Mouse (Mus musculus): Measurements from ENCODE around the gene Ebf3. TPM values are rescaled to one million over a fixed set of nuclear protein-coding genes. Genes with fewer than 3 reads are reported as not detected.
A peak's percentile ranks its signal among the peaks of the same experiment; 100 is the strongest.

Gene Ebf3
- total RNA-seq, 2 experiments from 2014 or later = 4.2 to 4.8 TPM

DNA sequence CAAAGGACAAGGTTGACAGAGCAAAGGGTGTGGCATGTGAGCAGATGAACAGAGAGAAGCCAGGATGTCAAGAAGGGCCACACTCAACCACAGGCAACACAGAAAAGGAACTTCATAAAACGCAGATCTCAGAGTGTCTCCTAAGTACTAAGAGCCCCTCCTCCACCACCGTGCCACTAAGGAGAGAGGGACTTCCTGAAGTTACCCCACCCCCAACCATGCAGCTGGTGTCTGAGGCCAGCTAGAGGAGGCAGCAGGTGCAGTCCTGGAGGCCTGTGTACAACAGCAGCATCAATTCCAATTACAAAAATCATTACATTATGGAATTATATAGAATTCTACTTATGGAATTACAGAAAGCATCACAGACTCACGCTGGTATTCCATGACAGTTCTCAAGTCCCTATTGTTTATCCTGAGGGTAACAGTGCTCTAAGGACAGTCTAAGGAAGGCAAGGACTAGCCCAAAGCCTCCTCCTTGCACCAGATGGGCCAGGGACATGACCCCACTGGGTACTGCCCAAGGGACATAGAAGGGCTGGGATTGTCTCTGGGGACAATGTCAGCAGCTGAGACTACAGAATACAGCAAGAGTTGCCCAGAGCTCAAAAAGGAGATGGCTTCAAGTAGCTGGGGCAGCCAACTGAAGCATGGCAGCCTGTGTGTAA lies 24.8 kb downstream of the Ebf3 start:
- DNase-seq = no peak

DNA sequence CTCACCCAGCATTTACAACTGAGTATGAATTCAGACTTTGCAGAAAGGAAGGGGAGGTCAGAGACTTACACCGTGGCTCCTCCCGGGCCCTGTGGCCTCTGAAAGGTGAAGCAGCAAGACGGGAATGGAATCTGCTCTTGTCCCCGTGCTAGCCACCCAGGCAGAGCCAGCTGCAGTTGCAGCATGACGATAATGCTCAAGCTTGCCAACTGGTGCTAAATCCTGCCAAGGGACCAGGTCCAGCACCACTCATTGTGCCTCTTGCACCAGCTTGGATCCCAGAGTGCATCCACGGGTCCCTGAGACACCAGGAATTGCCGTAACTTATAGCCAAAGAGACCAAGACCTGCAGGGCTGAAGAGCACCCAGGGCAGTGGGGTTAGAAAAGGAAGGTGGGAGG lies 36.1 kb downstream of the Ebf3 start:
- peak in 1 of 2 experiments; percentile 37 for DNase-seq

- peak in 1 of 2 experiments; percentile 14 for DNase-seq
These were observed 36.5 kb downstream of the Ebf3 start for GRCm38 (mm10) chr7:137277713-137278112.

DNA sequence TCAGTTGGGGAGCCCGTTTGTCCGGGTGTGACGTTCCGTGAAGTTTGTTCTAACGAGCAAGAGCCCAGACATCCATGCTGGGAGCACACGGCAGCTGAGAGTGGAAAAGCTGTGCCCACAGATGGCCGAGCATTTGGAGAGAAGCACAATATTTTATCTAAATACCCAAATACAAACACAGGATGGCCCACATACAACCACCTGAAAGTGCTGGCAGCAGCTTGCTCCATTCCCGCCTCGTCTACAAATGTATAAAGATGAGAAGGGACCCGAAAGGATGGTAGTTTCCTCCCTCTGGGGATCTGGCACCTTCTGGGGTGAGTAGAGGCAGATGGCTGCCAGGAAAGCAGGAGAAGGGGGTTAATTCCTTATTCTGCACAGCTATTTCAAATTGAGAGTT lies 42.0 kb downstream of the Ebf3 start:
- DNase-seq = no peak

GRCm38 (mm10) chr7:137268452-137269155 lies 45.6 kb downstream of the Ebf3 start:
- DNase-seq = no peak

DNA sequence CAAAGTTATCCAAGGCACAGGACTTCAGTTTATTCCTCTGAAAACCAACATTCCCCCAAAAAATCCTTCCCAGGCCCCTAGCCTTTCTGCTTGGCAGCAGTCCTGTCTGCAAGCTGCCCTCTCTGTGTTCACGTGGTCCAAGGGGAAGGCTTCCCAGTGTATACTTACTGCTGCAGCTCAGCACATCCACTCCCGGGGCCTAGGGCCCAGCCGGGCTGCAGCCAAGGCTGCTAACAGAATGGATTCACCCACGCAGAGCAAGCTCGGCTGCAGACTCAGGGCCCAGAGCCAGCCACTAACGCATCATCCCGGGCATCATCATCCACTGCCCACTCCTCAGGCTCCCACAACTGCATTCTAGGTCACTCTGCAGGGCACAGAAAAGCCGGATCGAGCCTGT lies 46.8 kb downstream of the Ebf3 start:
- peak in 1 of 2 experiments; percentile 14 for DNase-seq

DNA sequence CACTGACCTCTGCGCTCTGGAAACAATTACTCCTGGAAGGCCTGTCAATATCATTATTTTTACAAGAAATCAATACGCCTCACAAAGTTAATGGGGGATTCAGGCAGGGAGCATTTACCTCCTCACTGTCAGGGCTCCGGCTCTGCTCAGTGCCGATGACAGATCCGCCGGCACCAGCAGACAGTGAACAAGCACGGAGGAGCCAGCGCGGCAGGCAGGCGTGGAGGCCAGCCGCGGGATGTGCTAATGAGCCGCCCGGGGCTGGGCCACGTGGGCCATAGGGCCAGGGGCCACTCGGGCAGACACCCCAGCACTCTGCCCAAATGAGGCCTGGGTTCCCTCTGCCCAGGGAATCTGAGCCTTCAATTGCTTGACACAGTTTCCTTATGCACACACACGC lies 47.7 kb downstream of the Ebf3 start:
- DNase-seq = no peak

DNA sequence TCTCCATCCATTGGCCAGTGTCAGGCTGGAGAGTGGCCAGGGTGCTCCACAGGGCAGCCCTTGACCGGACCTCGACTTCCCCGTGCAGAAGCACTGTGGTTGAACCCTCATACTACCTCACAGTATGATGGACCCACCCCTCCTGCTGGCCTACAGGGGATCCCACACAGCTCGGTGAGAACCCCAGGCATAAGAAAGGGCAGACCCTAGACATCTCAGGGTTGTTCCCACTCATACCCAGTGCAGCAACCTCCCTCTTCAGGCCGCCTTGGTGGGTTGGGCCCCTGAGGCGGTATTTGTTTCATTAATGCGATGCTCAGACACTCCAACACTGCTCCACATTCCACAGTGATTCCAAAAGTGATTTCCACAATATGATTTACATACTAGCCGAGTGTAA lies 51.9 kb downstream of the Ebf3 start:
- no peak for DNase-seq

- DNase-seq = peak; percentile 63 to 68
These were observed 67.9 kb downstream of the Ebf3 start for GRCm38 (mm10) chr7:137246213-137246872.

GRCm38 (mm10) chr7:137244839-137245238 lies 69.4 kb downstream of the Ebf3 start:
- no peak for DNase-seq

DNA sequence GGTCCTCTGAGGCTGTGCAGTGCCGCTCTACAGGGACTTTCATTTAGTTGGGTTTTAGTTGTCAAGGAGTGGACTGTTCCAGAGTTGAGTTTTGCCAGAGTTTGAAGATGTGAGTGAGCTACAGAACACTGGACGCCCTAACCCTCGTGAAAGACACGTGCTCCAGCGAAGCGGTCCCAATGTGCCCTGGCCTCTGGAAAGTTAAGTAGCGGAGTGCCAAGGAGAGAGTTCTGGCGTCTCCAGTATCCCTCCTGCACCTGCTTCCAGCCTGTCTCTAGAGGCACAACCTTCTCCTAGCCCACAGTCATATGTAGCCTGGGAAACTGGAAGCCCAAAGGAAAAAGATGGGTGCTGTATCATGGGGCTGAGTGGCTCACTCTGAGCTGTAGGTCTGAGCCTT lies 73.8 kb downstream of the Ebf3 start:
- peak in 1 of 2 experiments; percentile 21 for DNase-seq

DNA sequence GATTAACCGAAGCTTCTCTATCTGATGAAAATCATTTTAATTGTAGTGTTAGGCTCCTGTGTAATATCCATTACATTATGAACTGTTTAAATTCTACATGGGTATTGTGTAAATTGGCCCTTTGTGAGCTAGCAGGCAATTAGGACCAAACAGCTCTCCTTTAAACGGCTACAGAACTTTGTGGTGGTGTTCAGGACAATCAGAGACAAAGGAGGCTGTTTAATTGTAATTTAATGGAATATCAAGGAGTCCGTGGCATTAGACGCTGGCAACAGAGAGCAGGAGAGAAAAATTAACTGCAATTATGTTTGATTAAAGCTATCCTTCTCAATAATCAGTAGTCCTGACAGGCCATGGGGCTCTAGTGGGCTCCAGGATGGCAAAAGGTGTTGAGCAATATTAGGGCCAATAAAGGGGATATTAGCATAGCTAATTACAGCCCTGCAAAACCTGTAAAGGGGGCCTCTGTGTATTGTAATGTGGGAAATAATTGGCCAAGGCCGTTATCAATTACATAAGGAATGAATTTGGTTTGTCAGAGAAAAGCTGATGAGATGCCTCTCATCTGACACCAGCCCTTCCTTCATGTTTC lies 74.6 kb downstream of the Ebf3 start:
- no peak for DNase-seq

DNA sequence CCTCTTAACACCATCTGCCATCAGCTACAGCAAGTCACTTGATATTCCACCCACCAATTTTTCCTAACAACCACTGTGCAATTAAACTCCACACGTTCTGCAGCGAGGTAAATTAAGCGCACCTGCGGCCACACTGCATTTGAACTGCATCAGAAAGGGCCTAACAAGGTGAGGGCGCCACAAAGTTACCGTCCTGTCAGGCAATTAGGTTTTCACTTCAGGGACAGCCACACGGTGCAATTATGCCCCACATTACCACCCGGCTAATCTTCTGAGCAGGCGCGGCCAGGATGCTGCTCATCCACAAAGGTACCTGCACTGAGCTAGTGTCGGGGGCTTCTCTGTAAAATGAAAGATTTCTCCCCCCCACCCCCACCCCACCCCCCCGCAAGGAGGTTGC lies 76.8 kb downstream of the Ebf3 start:
- no peak for DNase-seq

DNA sequence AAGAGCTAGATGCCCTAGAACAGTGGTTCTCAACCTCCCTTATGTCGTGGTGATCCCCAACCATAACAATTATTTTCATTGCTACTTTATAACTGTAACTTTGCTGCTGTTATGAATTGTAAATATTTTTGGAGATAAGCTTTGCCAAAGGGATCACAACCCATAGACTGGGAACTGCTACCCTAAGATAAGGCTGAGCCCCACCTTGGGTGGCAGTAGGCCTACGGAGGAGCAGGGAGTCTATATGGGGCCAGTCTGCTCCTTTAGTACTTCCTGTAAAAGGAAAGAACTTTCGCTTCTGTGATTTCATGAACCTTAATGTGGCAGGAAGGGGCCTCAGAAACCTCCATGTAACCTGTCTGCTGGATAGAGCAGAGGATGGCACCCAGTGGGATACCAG lies 90.4 kb downstream of the Ebf3 start:
- DNase-seq = no peak

GRCm38 (mm10) chr7:137222831-137223505 lies 91.3 kb downstream of the Ebf3 start:
- peak in 1 of 2 experiments; percentile 43 for DNase-seq

DNA sequence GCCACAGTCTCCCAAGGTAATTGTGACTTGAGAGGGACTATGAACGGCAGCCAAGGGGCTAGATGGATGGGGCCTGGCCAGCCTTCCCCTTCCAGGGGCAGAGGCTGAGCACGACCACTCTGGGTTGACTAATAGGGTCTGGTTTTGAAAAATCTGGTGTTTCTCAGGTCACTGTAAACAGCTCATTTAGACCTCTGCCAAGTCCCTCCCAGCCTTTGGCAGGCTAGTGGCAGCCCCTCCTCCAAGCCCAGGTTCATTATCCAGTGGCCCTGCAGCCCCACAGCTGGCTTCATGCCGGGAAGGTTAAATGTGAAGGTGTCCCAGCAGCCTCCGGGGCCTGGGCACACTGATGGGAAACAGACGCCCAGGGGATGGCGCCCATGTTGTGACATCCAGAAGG lies 92.6 kb downstream of the Ebf3 start:
- peak; percentile 25 to 69 for DNase-seq

GRCm38 (mm10) chr7:137220436-137220835 lies 93.8 kb downstream of the Ebf3 start:
- no peak for DNase-seq

DNA sequence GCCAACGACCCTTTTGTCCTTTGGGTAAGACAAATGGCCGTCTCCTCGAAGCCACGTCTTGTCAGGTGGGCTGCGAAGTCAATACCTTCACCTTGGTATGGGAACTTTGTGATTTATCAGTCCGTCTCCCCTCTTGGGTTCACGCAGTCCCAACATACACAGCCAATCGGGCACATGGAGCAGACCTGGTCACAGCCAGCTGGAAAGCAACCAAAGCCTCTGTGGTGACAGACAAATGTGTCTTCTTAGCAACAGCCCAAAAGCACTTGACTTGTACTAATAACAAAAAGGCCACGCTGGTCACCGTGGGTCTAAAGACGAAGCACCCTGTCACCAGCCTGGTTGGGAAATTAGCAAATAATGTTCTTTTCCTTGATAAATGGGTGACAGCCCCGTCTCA lies 95.5 kb downstream of the Ebf3 start:
- no peak for DNase-seq

DNA sequence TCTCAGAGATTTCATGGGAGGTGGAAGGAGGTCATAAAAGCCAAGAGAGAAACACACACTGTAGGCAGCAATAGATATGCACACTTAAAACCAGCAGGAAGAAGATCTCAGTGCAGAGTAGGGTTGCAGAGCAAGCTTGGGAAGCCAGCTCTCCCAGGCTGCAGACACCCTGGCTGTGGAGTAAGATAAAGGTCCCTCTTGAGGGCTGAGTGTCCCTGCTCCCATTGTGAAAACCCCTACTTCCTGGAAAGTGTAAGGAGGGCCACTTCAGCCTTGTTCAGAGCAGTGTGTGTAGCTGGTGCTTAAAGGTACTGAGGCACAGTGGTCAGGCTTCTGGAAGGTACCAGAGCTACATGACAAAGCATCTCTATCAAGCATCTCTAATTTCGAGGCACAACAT lies 100.8 kb downstream of the Ebf3 start:
- no peak for DNase-seq

DNA sequence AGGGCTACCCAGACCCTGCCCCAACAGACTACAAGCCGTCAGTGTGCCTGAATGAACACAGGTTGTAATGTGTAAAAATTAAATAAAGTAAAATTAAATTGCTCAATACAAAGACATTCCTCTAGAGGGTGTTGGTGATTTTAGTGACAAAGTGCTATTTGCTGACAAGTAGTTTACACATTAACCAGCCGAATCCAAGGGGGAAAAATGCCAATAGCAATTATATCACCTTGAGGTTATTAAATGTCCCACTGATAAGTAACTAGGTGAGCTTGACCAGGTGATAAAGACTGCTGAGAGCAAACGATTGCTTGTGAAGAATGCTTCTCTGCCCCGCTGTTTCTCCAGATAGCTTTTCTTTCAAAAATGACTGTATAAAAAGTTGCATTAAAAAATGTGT lies 102.9 kb downstream of the Ebf3 start:
- DNase-seq = no peak

GRCm38 (mm10) chr7:137209688-137210345 lies 104.4 kb downstream of the Ebf3 start:
- DNase-seq = no peak

GRCm38 (mm10) chr7:137208556-137208955 lies 105.7 kb downstream of the Ebf3 start:
- no peak for DNase-seq
